Mouse (Mus musculus) NIH3T3 (cell line): ENCODE results near the gene Xlr4a.
A peak's percentile ranks its signal among the peaks of the same experiment; 100 is the strongest.
"Not testable (repeated sequence)": the region's sequence is repeated elsewhere in the genome, so short reads cannot be mapped to it uniquely, and the experiment has no call there.

ENCODE experiments used
- DNase-seq: peaks from one replicate; pipeline ENCODE4 v3.0.0-alpha.2; 2012; ENCODE audit warnings: low read depth

The Xlr4a gene

GRCm38 (mm10) chrX:73082267-73083055 lies at the start of gene Xlr4a:
Xlr4a (minus strand) TSS chrX:73082478.
- not testable (repeated sequence) for DNase-seq

DNA sequence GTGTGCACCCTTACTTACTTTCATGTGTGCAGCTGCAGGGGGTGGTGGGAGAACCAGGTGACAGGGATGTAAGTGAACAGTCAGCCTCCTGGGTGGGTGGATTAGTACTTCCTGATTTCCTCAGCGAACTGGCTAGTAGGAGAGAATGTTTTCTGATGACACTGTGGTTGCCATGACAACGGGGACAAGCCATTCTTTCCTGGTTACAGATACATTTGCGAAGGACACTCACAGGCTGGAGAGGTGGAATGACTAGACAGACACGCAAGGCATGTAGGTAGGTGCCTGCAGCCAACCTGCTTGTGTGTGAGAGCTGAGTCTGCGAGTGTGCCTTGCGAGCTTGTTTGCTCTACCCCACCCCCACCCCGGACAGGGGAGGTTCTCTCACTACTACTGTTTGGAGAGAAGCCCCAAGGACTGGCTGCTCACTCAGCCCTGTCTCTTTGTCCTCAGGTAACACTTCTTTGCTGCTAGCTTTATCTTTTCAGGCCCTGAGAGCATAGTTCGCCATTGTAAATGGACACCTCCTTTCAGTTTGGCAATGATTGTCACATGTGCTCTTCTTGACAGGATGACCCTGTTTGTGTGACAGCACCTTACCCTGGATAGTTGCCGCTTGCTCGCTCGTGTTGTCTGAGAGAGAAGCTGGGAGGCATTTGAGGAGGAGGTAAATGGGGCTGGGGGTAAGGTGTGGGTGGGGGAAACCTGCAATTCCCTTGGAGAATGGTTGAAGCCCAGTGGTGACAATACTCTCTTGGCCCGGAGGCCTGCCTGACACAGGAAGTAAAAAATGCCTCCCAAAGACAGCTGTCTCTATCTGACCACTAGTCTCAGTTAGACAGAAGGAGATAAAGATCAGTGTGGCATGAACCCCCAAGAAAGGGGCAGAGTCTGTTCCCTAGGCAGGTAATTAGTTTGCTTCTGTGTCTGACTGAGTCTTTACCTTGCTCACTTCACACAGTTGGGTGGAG lies 40.9 kb upstream of the Xlr4a start:
- not testable (repeated sequence) for DNase-seq

DNA sequence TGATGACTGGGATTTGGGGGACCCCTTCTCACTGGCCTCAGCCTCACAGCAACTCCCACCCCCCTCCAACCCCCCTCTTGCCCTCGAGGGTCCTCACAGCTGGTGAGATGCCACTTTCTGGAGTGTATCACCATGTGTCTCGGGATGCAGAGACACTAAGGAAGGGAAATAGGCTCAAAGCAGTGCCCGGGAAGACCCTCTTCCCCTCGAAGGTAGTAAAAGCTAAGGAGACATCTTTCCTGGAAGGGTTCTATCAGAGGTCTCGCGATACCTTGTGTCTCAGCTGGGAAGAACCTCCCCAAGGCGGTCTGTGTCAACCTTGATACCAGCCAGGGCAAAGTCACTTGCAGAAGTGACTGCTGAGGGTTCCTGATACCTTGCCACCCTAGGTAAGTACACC lies 34.5 kb upstream of the Xlr4a start, which contains the start of gene Gm14685:
Gene Gm14685, plus strand, starts transcription at position 301 of the 400 bp plus-strand sequence.
- DNase-seq, result not testable (repeated sequence)

DNA sequence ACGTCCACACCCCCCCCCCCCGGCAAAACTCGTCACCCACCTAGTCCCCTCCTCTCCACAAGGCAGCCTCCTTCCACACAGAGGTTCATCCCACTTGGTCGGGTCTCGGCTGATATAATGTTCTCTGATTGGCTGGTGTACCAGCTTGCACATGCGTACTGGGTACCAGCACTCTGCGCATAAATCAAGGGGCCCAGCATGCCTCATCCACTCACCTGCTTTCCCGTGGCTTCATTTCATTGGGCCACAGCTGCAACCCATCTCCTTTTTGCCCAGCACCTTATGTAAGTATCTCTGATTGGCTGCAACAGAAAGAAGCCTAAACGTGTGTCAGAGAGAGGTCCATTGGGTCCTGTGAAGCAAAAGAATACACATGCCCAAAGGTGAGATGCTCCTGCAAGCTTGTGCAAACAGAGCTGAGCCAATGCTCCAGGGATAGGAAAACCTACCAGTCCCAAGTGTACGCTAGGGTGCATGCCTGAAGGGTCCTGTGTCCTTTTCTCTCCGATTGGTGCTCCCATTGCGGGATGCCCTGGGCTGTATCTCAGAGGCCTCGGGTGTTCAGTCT lies 14.7 kb upstream of the Xlr4a start, which contains the start of gene Xlr3a:
Gene Xlr3a, minus strand, starts transcription at position 155 of the 568 bp plus-strand sequence.
- peak; percentile 1 for DNase-seq

GRCm38 (mm10) chrX:73066765-73067312 lies 15.4 kb downstream of the Xlr4a start:
- not testable (repeated sequence) for DNase-seq

- no peak for DNase-seq
Observed at GRCm38 (mm10) chrX:73064415-73064793, 17.9 kb downstream of the Xlr4a start, which contains the start of gene Pnma3. Pnma3 (plus strand) TSS chrX:73064787.

DNA sequence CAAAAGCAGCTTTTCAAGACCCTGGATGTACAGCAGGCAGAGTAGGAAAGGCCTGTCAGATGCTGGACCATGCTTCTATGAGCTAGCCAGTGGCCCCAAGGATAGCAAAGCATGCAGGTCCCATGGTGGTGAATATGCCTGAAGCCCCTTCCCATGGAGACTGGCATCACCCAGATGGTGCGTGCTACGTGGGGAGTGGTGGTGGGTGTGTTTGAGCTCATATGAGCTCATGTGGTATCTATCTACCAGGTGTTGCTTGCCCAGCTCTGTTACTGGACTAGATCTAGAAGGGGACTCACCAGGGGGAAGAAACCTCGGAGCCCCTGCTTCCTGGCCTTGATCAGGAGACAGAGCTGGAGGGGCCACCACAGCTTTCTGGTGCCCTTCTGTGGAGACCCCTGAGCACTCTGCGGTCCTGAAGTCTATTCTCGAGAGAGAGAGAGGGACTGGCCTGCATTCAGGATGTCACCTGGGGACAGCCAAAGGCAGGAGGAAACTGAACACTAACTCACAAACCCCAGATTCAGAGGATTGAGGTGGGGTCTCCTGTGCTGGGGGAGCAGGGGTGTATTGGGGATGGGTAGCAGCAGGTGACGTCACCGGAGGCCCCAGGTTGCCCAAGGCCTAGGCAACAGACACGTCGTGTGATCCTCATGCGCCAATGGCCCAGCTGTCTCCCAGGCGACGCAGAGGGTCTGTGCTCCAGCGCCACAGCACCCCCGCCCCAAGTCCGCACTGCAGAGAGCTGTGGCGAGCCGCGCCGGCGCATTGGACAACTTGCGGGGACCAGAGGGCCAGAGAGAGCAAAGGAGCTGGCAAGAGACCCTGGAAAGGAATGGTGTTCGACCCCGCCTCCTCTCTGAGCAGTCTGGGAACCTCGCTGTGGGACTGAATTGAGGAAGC lies 18.5 kb downstream of the Xlr4a start:
- no peak for DNase-seq

DNA sequence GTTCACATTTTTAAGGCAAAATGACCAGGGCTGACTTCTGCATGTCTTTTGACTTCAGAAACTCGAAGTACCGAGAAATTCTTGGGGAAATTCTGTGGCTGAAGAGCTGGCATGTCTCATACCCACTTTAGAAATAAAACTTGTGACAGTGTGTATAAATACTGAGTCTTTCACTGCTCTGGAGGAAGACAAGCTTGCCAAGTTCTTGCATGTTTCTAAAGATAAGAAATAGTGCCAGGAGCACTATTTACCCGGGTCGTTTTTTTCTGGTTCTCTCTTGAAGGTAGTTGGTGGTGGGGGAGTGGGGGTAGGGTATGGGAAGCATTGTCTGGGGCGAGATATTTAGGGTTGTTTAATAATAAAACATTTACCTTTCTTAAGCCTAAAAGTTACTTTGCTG lies 20.0 kb downstream of the Xlr4a start:
- DNase-seq, result no peak

DNA sequence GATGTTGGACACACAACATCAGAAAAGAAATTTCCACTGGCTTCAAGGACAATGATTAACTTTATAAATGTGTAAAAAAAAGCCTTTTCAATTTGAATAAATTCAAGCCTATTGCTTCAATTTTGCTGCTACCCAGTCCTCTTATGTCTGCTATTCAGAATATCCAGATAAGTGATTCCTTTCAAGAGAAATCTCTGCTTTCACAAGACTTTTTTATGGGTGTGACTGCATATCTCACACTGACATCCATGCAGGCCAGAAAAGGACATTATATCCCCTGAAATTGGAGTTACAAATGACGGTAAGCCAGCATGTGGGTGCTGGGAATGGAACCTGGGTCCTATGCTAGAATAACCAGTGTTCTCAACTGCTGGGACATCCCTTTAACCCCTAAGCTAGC lies 20.8 kb downstream of the Xlr4a start:
- no peak for DNase-seq

- DNase-seq, result peak; percentile 90
Observed at GRCm38 (mm10) chrX:73053860-73054563, 28.3 kb downstream of the Xlr4a start.

- no peak for DNase-seq
Observed at GRCm38 (mm10) chrX:73039666-73040065, 42.6 kb downstream of the Xlr4a start.

DNA sequence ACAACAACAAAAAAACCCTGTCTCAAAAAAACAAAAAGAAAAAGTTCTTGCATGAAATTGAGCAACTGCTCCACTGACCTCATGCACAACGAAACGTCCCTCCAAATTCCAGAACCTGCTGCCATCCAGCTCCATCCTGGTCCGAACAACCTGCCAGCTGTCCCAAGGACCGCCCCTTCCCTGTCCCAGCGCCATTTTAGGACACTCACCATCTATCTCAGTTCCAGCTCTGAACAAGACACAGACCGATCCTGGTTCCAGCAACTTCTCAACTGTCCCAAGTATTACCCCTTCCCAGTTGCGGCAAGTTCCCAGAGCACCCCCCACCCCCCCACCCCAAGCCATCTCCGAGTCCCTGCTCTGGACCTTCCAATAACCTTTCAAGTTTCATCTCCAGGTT lies 43.4 kb downstream of the Xlr4a start:
- DNase-seq, result no peak

DNA sequence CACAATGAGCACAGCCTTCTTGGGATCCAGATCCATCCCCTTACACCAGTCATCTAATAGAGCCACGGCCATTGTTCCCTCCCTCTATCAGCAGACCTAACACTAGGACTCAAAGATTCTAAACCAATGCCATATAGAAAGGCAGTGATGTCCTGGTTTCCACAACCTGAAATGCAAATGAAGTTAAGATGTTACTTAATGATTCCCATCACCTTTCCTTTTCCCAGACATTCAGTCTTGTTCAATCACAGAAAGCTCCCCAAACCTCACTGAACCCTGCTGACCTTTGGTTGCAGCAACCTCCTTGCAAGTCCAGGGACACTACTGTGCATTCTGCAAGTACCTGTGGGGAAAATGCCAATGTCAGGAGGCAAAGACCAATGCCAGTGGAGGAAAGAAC lies 45.3 kb downstream of the Xlr4a start, which contains the start of gene Pnma5:
Gene Pnma5, minus strand, starts transcription at position 101 of the 400 bp plus-strand sequence.
- DNase-seq, result no peak
